Mouse (Mus musculus) urinary bladder, postnatal 25 days (tissue): Measurements from ENCODE around the gene E2f1.

ENCODE experiments used
- DNase-seq: peaks from one replicate; pipeline ENCODE4 v3.0.0; 2022; ENCODE audit warnings: low spot score

The E2f1 gene

DNA sequence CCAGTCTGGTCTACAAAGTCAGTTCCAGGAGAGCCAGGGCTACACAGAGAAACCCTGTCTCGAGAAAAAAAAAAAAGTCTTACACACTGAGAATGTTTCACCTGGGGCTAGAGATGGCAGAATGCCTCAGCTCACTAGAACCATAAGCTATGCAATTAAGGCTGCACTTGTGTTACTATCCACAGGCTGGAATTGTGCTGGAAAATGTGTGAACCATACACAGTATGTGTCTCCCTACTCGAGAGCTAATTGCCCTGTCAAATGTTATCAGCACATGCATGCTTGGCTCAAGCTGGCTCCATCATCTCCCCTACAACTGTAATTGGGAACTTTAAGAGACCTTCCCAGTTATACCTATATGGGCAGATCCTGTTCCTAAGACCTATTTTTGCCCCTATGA, 18.8 kb downstream of the E2f1 start:
- no peak for DNase-seq

- no peak for DNase-seq
Measured at GRCm38 (mm10) chr2:154549886-154550189, 19.9 kb downstream of the E2f1 start.

DNA sequence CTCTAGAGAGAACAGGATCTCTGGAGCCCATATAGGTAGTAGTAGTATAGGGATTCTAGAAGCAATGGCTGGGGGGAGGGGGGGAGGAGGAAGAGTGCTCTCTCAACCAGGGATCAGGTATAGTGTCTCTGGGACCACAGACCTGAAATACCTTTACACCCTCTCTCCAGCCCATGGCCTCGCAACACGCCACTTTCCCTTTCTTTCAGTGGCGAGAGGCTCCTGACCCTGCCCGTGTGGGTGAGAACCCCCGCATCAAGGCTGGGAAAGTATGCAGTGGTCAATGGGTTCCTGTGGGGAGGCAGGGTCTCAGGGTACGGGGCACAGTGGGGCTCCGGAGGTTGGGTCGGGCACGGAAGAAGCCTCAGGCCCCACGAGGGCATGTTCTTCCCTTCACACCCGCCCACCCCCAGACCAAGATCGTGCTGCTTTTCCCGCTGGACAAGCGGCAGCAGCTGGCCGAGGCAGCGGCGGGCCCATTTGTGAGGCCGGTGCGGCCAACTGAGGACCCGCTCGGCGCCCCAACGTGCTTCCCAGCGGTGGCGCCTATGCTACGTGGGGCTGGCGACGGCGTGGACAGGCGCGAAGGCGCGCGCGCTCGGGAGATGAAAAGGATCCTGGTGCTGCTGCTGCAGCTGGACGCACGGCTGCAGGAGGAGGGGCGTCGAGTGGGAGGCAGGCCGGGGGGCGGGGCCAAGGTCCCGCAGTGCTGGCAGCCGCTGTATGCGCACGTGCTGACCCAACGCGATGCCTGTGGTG, 20.4 kb downstream of the E2f1 start:
- peak; percentile 44 for DNase-seq

DNA sequence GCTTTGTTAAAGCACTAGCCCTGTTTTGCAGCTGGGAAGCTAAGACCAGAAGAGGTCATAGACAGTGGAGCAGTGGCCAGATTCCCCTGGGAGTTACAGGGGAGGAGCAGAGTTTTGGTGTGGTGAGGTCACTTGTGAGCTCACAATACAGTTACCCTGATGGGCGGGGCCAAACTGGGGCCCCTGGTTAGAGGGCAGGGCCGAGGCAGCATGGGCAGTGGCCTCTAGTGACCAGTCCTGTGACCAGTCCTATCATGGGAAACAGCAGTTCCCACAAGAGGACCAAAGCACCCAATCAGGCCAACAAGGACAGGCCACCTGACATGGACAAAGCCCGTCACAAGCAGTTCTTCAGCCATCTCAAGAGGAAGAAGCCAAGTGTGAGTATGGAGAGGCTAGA, 21.0 kb downstream of the E2f1 start:
- no peak for DNase-seq

DNA sequence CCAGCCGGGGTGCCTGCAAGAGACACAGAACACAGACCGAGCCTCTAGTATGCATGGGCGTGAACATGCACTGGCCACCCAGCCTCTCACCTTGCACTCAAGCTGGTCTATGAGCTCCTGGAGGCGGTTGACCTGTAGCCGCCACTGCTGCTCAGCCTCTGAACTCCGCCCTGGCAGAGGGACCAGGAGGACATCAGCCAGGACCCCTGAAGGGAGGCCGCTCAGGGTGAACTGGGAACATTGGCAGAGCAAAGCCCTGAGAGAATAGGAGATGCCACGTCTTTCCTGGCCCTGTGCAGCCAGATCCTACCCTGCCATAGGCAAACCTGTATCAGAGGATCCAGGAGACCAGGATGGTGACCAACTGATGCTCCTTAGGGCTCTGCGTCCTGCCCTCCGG, 23.0 kb downstream of the E2f1 start, which contains the start of gene 1700003F12Rik:
Gene 1700003F12Rik (plus strand): TSS at position 375 of the 400 bp plus-strand sequence.
- DNase-seq = no peak

GRCm38 (mm10) chr2:154543567-154544347, 25.9 kb downstream of the E2f1 start:
- no peak for DNase-seq

DNA sequence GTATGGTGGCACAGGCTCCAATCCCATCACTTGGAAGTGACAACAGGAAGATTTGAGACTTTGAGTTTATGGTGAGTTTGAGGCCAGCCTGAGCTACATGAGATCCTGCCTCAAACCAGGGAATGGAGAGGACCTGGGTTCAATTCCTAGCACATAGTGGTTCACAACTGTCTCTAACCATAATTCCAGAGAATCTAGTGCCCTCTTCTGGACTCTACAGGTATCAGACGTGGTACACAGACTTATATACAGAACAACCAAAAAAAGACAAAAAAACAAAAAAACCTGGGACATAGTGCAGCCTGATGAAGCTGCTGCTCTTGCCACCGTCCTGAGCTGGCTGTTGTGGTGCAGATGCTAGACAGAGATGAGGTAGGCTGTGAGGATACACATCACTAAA, 28.1 kb downstream of the E2f1 start:
- DNase-seq = no peak

DNA sequence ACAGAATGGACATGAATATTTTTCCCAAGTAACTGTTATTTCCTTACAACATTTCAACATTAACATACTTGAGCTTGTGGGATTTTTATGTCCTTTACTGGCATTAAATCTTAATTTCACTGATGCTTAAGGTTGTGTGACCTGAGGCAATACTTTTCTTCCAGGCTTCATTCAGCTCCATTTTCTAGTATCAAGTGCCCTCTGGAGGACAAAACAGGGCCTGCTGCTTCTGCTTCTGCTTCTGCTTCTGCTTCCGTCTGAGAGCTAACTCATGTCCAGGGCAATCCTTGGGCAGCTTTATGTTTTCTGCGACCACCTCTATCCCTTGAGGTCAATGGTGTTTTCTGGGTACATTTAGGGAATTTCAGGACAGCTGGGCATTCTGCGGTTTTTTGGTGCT, 30.0 kb downstream of the E2f1 start:
- no peak for DNase-seq

DNA sequence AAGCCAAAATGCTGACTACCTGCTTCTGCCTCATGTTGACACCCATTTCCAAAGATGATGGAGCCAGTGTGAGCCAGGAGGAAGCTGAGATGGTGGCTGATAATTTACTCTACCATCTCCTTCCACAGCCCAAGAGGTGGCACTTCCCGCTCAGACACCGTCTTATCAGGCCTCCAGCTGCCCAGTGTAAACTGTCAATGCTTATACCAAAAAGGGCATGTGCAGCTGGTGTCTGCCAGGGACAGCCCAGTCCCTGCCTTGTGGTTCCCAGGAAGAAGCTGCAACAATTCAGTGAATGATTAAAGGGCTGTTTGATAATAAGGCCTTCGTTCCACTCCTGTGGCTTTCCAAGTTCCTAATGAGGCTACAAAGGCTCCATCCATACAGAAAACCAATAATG, 31.0 kb downstream of the E2f1 start:
- DNase-seq = no peak

DNA sequence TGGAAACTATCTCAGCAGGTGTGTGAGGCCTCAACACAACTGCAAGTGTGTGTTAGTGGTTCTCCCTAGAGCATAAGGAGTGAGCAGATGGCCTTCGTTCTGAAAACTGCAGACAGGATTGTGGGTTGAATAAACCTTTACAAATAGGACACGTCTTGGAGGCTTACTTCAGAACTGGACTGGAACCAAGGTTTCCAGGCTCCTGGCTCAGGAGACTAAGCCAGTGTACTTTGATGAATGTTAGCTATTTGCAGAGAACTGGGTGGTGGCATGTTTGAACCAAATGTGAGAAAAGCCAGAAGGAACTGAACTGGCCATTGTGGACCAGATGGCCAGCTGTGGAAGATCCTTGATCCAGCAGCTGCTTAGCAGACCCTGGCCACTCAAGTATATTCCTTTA, 31.4 kb downstream of the E2f1 start:
- no peak for DNase-seq

DNA sequence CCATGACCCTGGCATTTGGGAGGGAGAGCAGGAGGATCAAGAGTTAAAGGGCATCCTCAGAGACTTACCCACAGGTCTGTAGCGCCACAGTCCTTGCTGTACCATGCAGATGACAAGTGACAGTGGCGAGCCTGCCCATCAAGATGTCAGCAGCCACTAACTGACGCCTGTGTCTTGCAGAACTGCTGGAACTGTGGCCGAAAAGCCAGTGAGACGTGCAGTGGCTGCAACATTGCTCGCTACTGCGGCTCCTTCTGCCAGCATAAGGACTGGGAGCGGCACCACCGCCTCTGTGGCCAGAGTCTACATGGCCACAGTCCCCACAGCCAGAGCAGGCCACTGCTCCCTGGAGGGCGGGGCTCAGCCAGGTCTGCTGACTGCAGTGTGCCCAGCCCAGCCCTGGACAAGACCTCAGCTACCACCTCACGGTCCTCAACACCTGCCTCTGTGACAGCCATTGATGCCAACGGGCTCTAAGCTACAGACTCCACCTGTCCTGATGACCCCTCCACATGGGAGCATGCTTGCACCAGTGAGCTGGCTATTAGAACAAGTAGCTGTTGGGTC, 34.9 kb downstream of the E2f1 start:
- no peak for DNase-seq

GRCm38 (mm10) chr2:154532888-154533287, 36.8 kb downstream of the E2f1 start:
- DNase-seq = no peak

GRCm38 (mm10) chr2:154526531-154526930, 43.2 kb downstream of the E2f1 start:
- DNase-seq = no peak

- DNase-seq = no peak
Measured at GRCm38 (mm10) chr2:154525285-154525684, 44.4 kb downstream of the E2f1 start.

- DNase-seq = no peak
Measured at GRCm38 (mm10) chr2:154522334-154522733, 47.4 kb downstream of the E2f1 start.

DNA sequence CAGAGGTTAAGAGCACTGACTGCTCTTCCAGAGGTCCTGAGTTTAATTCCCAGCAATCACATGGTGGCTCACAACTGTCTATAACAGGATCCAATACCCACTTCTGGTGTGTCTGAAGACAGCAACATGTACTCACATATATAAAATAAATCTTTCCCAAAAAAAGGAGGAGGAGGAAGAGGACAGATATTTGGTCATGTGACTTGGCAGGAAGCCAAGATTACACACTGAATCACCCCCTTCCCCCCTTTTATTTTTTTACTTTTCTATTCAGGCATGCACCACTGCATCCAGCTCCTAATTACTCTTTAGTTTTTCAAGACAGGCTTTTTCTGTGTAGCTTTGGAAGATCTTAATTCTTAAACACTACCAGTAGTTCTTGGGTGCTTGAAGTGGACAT, 48.2 kb downstream of the E2f1 start:
- no peak for DNase-seq

DNA sequence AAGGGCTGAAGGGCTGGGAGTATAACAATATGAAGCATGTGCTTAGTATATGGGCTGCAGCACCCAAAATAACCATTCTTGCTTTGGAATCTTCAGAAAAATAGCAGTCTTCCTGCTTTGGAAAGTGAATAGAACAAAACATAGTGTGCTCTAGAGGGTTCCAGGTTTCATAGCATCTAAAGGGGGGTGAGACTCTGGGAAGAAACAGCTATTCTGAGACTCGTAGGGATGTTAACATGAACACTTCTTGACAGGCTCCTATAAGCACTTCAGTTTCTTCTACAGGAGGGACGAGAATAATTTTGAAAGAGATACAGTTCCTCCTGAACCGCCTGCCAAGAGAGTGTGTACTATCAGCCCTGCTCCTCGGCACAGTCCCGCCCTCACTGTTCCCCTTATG, 52.3 kb downstream of the E2f1 start:
- no peak for DNase-seq

DNA sequence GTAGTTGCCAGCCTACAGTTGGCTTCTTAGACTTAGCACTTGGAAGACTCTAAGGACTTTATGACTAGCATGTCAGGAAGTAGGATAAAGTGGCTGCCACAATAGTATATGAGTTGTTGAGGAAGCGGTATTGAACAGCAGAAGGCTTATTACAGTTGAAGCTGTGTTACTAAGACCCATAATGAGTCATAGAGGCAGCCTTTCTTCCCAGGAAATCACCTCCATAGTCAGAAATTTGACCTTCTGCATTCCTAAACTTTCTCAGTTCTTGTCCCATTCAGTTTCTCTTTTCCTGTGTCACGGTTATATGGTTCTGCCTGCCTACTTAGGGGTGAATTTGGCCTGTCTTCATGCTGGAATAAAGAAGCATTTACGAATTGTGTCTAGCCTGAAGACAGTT, 52.7 kb downstream of the E2f1 start:
- no peak for DNase-seq

- no peak for DNase-seq
Measured at GRCm38 (mm10) chr2:154510141-154510540, 59.6 kb downstream of the E2f1 start.
